17 mouse cellular contexts compared by ENCODE assay signal in the genomic region with DNA sequence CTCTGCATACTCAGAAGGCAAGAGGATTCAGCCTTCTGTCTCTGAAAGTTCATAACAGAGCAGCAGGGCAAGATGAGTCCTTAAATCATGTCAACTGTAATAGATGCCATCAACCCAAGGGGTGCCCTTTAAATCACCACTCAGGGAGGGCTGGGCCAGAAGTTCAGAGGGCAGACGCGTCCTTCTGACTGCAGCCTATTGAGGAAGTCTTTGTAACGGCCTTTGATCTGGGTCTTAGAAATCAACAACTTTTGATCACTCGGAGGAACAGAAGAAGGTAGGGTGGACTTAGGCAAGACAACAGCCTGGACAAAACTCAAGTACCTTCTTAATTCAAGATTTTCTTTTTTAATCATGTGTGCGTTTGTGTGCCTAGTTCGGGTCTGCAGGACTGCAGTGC.
"Had no signal": no experiment of that assay in that cellular context is flagged by ENCODE, and none has a peak within 500 bp of the region (broad histone marks: within the 10 kb centered on the region; RNA-seq: fewer than 3 reads in every experiment).

No protein-coding gene starts in this region.

- H3K27ac ChIP-seq: intestine, embryonic 15.5 days; kidney, postnatal 0 days; left cerebral cortex, adult 2 months; liver, embryonic 13.5 days; midbrain, embryonic 10.5 days; midbrain, embryonic 13.5 days; neural tube, embryonic 13.5 days had no signal

- H3K9ac ChIP-seq: intestine, embryonic 15.5 days; liver, embryonic 13.5 days; midbrain, embryonic 13.5 days; neural tube, embryonic 13.5 days had no signal

- H3K4me2 ChIP-seq: intestine, embryonic 15.5 days; liver, embryonic 13.5 days; midbrain, embryonic 13.5 days; neural tube, embryonic 13.5 days had no signal

- DNase-seq: layer of hippocampus, postnatal 36 days; liver, embryonic 13.5 days; lung, adult 2 months; lung, postnatal 36 days; retina, postnatal 1 day; right cerebral cortex, postnatal 25 days; thymus, postnatal 25 days had no signal

- H3K4me1 ChIP-seq: midbrain, embryonic 13.5 days had no signal

- H3K4me3 ChIP-seq: intestine, embryonic 15.5 days; left cerebral cortex, adult 2 months; liver, embryonic 13.5 days; megakaryocyte, embryonic 14.5 days; midbrain, embryonic 10.5 days; midbrain, embryonic 13.5 days; myocyte; neural tube, embryonic 13.5 days had no signal

- ATAC-seq: intestine, embryonic 15.5 days; lung, postnatal 0 days; midbrain, embryonic 13.5 days; midbrain, embryonic 16.5 days had no signal

- H3K9me3 ChIP-seq: intestine, embryonic 15.5 days; liver, embryonic 13.5 days; midbrain, embryonic 10.5 days; midbrain, embryonic 13.5 days; neural tube, embryonic 13.5 days had no signal

- H3K36me3 ChIP-seq: intestine, embryonic 15.5 days; liver, embryonic 13.5 days; midbrain, embryonic 10.5 days; midbrain, embryonic 13.5 days; neural tube, embryonic 13.5 days had no signal

- H3K27me3 ChIP-seq: intestine, embryonic 15.5 days; midbrain, embryonic 13.5 days; neural tube, embryonic 13.5 days had no signal
